Mouse (Mus musculus) embryonic facial prominence, embryonic 13.5 days (tissue): ENCODE measurements around the gene Pip4k2b. TPM values are rescaled to one million over a fixed set of nuclear protein-coding genes. Genes with fewer than 3 reads are reported as not detected.
A peak's percentile ranks its signal among the peaks of the same experiment; 100 is the strongest.

Source experiments
- ATAC-seq: fragments of 200-750 bp; cut with Nextera tagmentation; 2 replicates; pipeline ENCODE4 v1.8.0; 2017; ENCODE audit warnings: low read depth; ENCODE audit not compliant: insufficient number of reproducible peaks, insufficient read depth, low FRiP score, low TSS enrichment
- H3K27ac ChIP-seq: fragments of 300-500 bp; sonication (generic); 2 replicates; pipeline ENCODE4 v1.5.1; 2015; ENCODE audit warnings: moderate library complexity, mild to moderate bottlenecking, inconsistent platforms
- H3K27me3 ChIP-seq: fragments of 300-500 bp; sonication (generic); 2 replicates; pipeline ENCODE4 v1.6.1; 2015; ENCODE audit warnings: mild to moderate bottlenecking, inconsistent platforms
- H3K36me3 ChIP-seq: fragments of 300-500 bp; sonication (generic); 2 replicates; pipeline ENCODE4 v1.6.1; 2015; ENCODE audit warnings: mild to moderate bottlenecking, inconsistent platforms
- H3K4me1 ChIP-seq: fragments of 300-500 bp; sonication (generic); 2 replicates; pipeline ENCODE4 v1.6.1; 2015; ENCODE audit warnings: inconsistent platforms
- H3K4me2 ChIP-seq: fragments of 300-500 bp; sonication (generic); 2 replicates; pipeline ENCODE4 v1.6.1; 2015; ENCODE audit warnings: moderate library complexity, mild to moderate bottlenecking, inconsistent platforms
- H3K4me3 ChIP-seq: fragments of 300-500 bp; sonication (generic); 2 replicates; pipeline ENCODE4 v1.5.1; 2015; ENCODE audit warnings: mild to moderate bottlenecking, inconsistent platforms
- H3K9ac ChIP-seq: fragments of 300-500 bp; sonication (generic); 2 replicates; pipeline ENCODE4 v1.6.1; 2015; ENCODE audit warnings: mild to moderate bottlenecking, inconsistent platforms
- H3K9me3 ChIP-seq: fragments of 300-500 bp; sonication (generic); 2 replicates; pipeline ENCODE4 v1.6.1; 2016; ENCODE audit warnings: inconsistent platforms
- WGBS: fragments of 180-500 bp; shearing (Covaris S2); methylation state at CpG from one replicate; pipeline ENCODE4 v1.1.7; 2015; ENCODE audit warnings: mixed read lengths; 5-methylcytosine and 5-hydroxymethylcytosine counted together
- polyA plus RNA-seq: library from polyadenylated mRNA; unstranded; fragments of >200 nt; fragmentation: Nextera tagmentation; extraction: Ambion mirVana; gene quantifications from 2 replicates; pipeline ENCODE4 v1.2.1, GENCODE M21; 2015

The Pip4k2b gene
- polyA plus RNA-seq, 1 experiment from 2014 or later, result 3.1 TPM

DNA sequence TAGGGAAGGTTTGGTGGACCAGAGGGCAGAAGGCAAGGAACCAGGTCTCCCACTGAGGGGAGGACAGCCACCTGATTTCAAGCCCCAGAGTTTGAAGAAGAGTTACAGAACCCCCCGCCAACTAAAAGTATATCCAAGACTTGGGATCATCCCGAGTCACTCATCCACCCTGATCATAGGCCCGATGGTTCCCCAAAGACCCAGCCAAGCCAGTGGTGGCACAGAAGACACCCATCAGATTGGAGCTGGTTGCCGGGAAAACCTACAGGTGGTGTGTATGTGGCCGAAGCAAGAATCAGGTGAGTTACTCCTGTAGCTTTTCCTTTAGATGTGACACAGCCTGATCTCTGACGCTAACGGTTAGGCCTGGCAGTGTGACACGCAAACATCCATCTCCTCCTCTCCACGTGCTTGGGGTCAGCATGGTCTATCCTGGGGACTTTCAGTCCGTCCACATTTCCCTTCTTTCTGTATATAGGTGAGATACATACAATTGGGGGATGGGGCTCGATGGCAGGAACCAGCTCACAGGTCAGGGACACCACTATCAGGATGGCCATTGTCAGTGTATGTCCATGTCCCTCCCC is 58.1 kb downstream of the Pip4k2b start:
- Histone ChIP-seq H3K36me3 (peaks cover 53% of the 10 kb centered on the region), H3K4me2 (peak overlapping the region; percentile 80), H3K27ac (no peak overlapping the region), H3K27me3 (no peaks in the 10 kb centered on the region), H3K4me3 (peak overlapping the region; percentile 43), H3K9ac (peak overlapping the region; percentile 55), H3K9me3 (no peaks in the 10 kb centered on the region), H3K4me1 (peaks cover 22% of the 10 kb centered on the region)
- ATAC-seq, result no peak
- 73% methylated on average over 11 of the region's 11 CpGs for WGBS

DNA sequence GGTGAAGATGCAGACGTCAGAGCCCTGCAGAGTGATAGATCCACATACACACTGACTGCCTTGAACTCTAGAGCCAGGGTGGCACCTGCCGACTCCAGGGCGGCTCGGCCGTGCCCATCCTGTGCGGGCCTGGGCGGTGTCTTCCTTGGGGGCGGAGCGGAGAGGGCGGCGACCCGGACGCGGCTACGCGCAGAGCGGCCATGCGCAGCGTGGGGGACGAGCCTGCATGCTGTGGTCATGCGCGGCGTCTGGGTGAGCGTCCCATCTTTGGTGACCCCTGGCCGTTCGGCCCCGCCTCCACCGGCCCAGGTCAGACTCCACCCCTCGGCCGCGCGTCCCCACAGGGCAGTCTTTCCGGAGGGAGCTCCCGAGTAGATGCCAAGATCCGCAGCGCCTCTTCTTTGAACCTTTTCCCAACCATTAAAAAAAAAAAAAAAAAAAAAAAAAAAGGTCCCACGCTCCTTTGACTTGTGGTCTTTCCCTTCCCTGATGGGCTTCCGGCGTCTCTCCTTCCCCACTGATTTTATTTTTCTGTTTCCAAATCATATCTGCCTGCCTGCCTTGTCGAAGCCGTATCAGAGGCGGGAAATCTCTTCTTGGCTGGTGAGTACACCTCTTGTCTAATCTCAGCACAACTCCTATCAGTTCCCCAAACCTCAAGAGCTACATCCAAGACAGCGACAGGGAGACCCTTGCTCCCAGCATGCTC is 58.7 kb downstream of the Pip4k2b start, which contains the start of gene Cisd3:
Gene Cisd3 (plus strand): TSS at position 214 of the 709 bp plus-strand sequence.
- no peaks in the 10 kb centered on the region for H3K27me3 ChIP-seq
- peak; percentile 73 for ATAC-seq
- peaks cover 51% of the 10 kb centered on the region for H3K36me3 ChIP-seq
- 1% methylated on average over 43 of the region's 43 CpGs for WGBS
- H3K9ac ChIP-seq, result peak within 1 kb of the TSS; percentile 55
- peaks cover 22% of the 10 kb centered on the region for H3K4me1 ChIP-seq
- H3K9me3 ChIP-seq, result no peaks in the 10 kb centered on the region
- peak within 1 kb of the TSS; percentile 43 for H3K4me3 ChIP-seq
- H3K4me2 ChIP-seq, result peak within 1 kb of the TSS; percentile 80
- H3K27ac ChIP-seq, result no peak within 1 kb of the TSS

DNA sequence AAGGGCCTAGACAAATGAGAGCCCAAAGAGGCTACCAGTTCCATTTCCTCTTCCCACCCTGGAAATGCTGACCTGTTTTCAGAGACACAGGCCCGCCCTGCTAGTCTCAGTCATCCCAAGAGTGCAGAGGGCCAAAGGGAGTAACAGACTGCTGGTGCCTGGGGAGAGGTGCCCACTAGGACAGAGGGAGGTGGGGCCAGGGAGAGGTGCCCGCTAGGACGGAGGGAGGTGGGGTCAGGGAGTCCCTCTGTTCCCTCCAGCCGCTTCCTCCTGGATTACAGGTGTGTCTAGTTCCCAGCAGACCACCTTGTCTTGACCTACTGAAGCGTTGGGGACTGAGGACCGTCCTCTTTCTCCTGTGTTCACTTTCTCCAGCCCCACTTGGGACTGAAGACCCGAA is 59.7 kb downstream of the Pip4k2b start:
- no peak for ATAC-seq
- Histone ChIP-seq H3K9me3 (no peaks in the 10 kb centered on the region), H3K4me3 (no peak overlapping the region), H3K9ac (no peak overlapping the region), H3K4me1 (peaks cover 22% of the 10 kb centered on the region), H3K27ac (no peak overlapping the region), H3K4me2 (0 out of 2 replicates have a peak overlapping the region, but pooled peaks have one; percentile 80), H3K36me3 (peaks cover 51% of the 10 kb centered on the region), H3K27me3 (no peaks in the 10 kb centered on the region)
- 40% methylated on average over 7 of the region's 7 CpGs for WGBS

DNA sequence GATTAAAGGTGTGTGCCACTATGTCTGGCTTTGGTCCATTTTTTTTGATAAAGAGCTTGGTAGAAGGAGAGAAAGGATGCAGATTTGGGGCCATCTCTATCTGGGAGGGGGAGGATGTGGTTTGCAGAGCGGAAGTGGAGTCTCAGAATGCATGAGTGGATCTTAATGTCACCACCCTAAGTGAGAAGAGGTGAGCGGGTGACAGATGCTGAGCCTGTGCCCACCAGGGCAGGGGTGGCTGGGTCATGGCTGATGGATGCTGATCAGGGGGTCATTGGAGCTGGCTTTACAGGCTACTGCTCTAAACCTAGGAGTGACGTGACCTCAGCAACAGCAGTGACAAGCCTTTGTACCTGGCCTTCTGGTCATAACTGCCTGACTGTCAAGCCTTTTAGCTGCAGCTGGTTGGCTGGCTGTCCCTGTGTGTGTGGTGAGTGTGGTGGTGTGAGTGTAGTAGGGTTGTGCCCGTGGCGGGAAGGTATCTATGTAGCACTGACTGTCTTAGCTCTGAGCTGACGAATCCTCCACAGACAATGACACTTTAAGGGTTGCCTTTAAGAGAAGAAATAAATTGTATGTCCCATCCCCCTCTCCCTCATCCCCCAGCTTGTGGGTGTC is 60.3 kb downstream of the Pip4k2b start:
- no peak for ATAC-seq
- Histone ChIP-seq H3K27ac (no peak overlapping the region), H3K4me3 (no peak overlapping the region), H3K4me2 (no peak overlapping the region), H3K36me3 (peaks cover 52% of the 10 kb centered on the region), H3K9ac (no peak overlapping the region), H3K9me3 (no peaks in the 10 kb centered on the region), H3K4me1 (peaks cover 22% of the 10 kb centered on the region), H3K27me3 (no peaks in the 10 kb centered on the region)
- 75% methylated on average over 6 of the region's 6 CpGs for WGBS

DNA sequence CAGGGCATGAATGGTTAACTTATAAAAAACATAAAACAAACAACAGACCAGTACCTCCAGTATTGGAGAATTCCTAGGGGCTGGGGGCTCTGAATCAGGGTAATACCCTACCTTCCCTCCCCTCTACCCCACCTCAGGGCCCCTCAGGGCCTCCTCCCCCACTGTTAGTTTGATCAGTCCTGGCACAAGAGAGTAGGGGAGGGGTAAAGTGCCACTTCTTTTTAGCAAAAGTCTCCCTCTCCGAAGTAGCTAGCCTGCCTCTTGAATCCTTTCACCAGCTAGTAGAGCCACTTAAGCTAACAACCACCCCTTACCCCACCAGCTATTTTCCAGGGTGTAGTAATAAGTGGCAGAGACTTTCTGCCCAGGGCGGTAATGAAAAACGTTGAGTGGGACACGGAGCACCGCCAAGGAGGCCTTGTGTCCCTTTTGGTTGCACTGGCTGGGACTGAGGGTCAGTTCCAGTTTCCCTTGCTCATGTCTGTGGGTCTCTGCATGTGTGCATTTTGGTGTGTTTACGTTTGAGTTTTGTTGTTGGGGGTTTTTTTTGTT is 61.9 kb downstream of the Pip4k2b start:
- H3K9ac ChIP-seq, result no peak overlapping the region
- H3K27me3 ChIP-seq, result no peaks in the 10 kb centered on the region
- H3K4me1 ChIP-seq, result peaks cover 22% of the 10 kb centered on the region
- 76% methylated on average over 6 of the region's 6 CpGs for WGBS
- peaks cover 52% of the 10 kb centered on the region for H3K36me3 ChIP-seq
- H3K9me3 ChIP-seq, result no peaks in the 10 kb centered on the region
- H3K4me3 ChIP-seq, result no peak overlapping the region
- H3K4me2 ChIP-seq, result no peak overlapping the region
- ATAC-seq, result no peak
- H3K27ac ChIP-seq, result no peak overlapping the region

DNA sequence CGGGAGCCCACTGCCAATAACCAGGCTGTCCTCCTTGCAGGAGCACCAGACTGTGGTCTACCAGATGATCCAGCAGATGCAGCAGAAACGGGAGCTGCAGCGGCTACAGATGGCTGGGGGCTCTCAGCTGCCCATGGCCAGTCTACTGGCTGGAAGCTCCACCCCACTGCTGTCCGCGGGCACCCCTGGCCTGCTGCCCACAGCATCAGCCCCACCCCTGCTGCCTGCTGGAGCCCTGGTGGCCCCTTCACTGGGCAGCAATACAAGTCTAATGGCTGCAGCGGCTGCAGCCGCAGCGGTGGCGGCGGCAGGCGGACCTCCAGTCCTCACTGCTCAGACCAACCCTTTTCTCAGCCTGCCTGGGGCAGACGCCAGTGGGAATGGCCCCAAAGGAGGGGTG is 64.1 kb downstream of the Pip4k2b start:
- Histone ChIP-seq H3K9ac (no peak overlapping the region), H3K27ac (no peak overlapping the region), H3K4me3 (no peak overlapping the region), H3K4me1 (peaks cover 16% of the 10 kb centered on the region), H3K9me3 (no peaks in the 10 kb centered on the region), H3K4me2 (no peak overlapping the region), H3K27me3 (no peaks in the 10 kb centered on the region), H3K36me3 (peaks cover 74% of the 10 kb centered on the region)
- 88% methylated on average over 12 of the region's 12 CpGs for WGBS
- ATAC-seq, result no peak

DNA sequence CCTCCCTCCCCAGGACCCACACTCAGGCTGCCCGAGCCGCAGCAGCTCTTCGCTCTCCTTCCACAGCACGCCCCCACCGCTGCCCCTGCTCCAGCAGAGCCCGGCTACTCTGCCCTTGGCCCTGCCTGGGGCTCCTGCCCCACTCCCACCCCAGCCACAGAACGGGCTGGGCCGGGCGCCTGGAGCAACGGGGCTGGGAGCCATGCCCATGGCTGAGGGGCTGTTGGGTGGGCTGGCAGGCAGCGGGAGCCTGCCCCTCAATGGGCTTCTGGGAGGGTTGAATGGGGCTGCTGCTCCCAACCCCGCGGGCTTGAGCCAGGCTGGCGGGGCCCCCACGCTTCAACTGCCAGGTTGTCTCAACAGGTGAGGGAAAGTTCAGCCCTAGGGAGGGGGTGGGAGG is 66.2 kb downstream of the Pip4k2b start:
- no peak overlapping the region for H3K4me2 ChIP-seq
- peaks cover 12% of the 10 kb centered on the region; the same call in 1 of the 2 replicates for H3K4me1 ChIP-seq
- no peak overlapping the region for H3K9ac ChIP-seq
- H3K36me3 ChIP-seq, result peaks cover 94% of the 10 kb centered on the region
- no peak overlapping the region for H3K4me3 ChIP-seq
- 80% methylated on average over 15 of the region's 15 CpGs for WGBS
- no peak for ATAC-seq
- H3K27me3 ChIP-seq, result no peaks in the 10 kb centered on the region
- H3K27ac ChIP-seq, result no peak overlapping the region
- no peaks in the 10 kb centered on the region for H3K9me3 ChIP-seq

DNA sequence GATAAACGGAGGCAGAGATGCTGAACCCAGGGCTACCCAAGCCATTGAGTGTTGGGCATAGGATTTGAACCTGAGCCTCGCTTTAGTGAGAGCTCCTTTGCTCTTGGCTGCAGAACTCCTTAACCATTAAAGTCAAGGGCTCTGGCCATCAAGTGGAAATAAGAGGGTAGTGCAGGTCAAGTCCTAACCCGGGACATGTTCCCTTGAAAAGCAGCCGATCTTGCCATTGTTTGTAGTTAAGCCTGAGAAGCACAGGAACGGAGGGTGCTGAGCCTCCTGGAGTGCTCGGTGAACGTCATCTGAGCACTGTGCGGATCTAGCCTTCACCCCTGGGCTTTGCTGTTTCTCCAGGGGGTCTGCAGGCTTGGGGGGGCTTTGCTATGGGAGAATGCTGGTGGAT is 66.7 kb downstream of the Pip4k2b start:
- no peak overlapping the region for H3K9ac ChIP-seq
- no peaks in the 10 kb centered on the region for H3K9me3 ChIP-seq
- H3K4me2 ChIP-seq, result no peak overlapping the region
- no peak overlapping the region for H3K4me3 ChIP-seq
- peaks cover 97% of the 10 kb centered on the region for H3K36me3 ChIP-seq
- H3K27me3 ChIP-seq, result no peaks in the 10 kb centered on the region
- H3K27ac ChIP-seq, result no peak overlapping the region
- 58% methylated on average over 8 of the region's 8 CpGs for WGBS
- peaks cover 12% of the 10 kb centered on the region; the same call in 1 of the 2 replicates for H3K4me1 ChIP-seq
- no peak for ATAC-seq

DNA sequence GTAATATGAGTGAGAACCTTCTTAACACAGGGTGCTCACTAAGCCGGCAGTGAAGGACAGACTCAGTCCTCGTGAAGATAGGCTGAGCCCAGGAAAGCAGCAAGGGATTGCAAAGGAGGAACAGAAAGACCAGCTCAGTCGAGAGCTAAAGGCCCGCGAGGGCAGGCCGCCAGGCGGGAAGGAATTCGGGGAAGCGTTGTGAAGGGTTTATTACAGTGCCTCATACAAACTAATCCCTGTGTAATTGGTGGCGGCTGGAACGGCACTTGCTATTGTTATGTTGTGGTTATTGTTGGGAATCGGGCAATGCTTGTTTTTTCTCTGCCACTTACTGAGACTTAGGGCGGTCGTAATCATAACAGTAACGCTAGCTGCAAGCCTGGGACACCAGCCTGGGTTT is 67.1 kb downstream of the Pip4k2b start:
- no peak overlapping the region for H3K4me2 ChIP-seq
- H3K9ac ChIP-seq, result no peak overlapping the region
- WGBS, result 42% methylated on average over 15 of the region's 15 CpGs
- ATAC-seq, result no peak
- H3K4me1 ChIP-seq, result peaks cover 12% of the 10 kb centered on the region; the same call in 1 of the 2 replicates
- no peak overlapping the region for H3K27ac ChIP-seq
- H3K9me3 ChIP-seq, result no peaks in the 10 kb centered on the region
- H3K36me3 ChIP-seq, result peaks cover 97% of the 10 kb centered on the region
- H3K27me3 ChIP-seq, result no peaks in the 10 kb centered on the region
- H3K4me3 ChIP-seq, result no peak overlapping the region

DNA sequence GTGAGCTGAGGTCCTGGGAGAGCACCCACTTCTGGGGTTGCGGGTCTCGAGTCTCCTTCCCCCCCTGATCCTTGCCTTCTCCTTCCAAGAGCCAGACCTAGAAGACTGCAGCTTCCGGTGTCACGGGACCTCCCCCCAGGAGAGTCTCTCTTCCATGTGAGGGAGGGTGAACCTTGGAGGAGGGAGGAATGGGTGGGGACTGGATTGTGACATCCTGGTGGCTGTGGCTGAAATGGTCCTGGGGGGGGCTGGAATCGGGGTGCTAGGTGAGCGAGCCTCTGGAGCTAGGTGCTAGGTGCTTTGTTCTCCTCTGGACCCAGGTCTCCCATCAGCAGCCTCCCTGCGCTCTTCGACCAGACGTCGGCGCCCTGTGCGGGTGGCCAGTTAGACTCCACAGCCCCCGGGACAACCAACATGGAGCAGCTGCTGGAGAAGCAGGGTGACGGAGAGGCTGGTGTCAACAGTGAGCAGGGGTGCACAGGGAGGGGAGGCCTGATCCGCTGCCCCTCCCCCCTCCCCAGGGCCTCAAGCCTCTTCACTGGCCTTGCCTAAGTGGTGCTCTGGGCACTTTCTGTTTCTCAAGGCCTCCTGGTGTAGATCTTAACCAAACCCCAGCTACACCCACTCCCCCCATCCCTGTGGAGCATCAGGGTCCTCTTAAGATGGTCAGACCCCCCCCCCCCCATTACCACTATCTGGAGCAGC is 68.3 kb downstream of the Pip4k2b start:
- Histone ChIP-seq H3K4me3 (no peak overlapping the region), H3K9me3 (no peaks in the 10 kb centered on the region), H3K4me1 (peaks cover 13% of the 10 kb centered on the region), H3K36me3 (peaks cover 97% of the 10 kb centered on the region), H3K27ac (no peak overlapping the region), H3K27me3 (no peaks in the 10 kb centered on the region), H3K4me2 (no peak overlapping the region), H3K9ac (no peak overlapping the region)
- no peak for ATAC-seq
- 76% methylated on average over 15 of the region's 15 CpGs for WGBS

DNA sequence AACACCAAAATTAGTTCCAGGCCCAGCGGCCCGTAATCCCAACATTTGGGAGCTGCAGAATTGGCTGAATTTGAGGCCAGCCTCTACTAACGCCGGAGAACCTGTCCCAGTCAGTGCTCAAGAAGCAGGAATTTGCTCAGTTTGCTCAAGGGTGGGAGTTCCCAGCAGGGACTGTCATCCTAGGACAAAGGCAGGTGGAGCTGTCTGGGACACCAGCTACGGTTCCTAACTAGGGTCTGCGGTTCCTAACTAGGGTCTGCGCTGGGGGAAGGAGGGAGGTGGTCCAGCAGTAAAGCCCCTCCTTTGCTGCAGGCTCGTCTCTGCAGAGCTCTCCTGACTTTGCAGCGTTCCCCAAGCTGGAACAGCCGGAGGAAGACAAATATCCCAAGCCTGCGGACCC is 71.4 kb downstream of the Pip4k2b start:
- Histone ChIP-seq H3K4me2 (no peak overlapping the region), H3K9me3 (no peaks in the 10 kb centered on the region), H3K36me3 (peaks cover 100% of the 10 kb centered on the region), H3K9ac (no peak overlapping the region), H3K4me3 (no peak overlapping the region), H3K4me1 (peaks cover 41% of the 10 kb centered on the region), H3K27ac (no peak overlapping the region), H3K27me3 (no peaks in the 10 kb centered on the region)
- WGBS, result 82% methylated on average over 11 of the region's 11 CpGs
- ATAC-seq, result no peak
